15 mouse cellular contexts compared by ENCODE assay signal in the genomic region with DNA sequence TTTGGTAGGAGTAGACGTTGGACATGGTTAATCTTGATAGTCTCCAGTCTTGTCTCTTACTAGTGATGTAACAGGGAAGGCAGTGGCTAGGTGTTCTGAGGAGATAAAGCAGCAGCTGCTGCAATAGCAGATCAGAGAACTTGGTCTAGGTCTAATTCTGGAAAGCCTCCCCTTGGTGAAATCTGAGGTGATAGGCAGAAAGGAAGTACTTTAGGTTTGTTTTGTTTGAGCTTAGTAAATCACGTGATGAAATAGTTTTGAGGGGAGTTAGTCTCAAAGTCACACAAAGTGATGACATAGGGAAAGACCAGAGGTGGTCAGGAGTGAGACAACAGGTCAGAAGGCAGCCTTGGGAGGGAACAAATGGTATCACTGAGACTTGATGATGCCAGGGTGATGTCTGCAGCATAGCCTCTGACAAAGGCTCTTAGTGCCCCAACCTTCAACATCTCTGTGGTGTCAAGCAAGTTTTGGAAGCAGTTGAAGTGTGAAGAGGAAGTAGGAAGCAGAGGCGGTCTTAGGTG. TPM values are rescaled to one million over a fixed set of nuclear protein-coding genes. Genes with fewer than 3 reads are reported as not detected.
DNase-seq lines count a peak whose midpoint lies in the region; ATAC-seq and TF ChIP-seq lines count a peak whose summit lies in the region.
"Had no signal": no experiment of that assay in that cellular context is flagged by ENCODE, and none has a peak within 500 bp of the region (broad histone marks: within the 10 kb centered on the region; RNA-seq: fewer than 3 reads in every experiment).

No protein-coding gene starts in this region.

- H3K9me3 ChIP-seq in liver, postnatal 0 days (ENCODE audit: low read length): no peaks in the 10 kb centered on the region

- peaks cover 62% of the 10 kb centered on the region for H3K4me1 ChIP-seq in liver, postnatal 0 days (ENCODE audit: insufficient read depth)

- H3K27ac ChIP-seq in liver, postnatal 0 days (ENCODE audit: low read depth): peak overlapping the region; percentile 35; the same call in 1 of the 2 replicates
- H3K27ac ChIP-seq: layer of hippocampus, adult 2 months had no signal

- TF ChIP-seq EP300 in liver, postnatal 0 days (IDR thresholded peaks at IDR 0.05; ENCODE audit: low read depth): peak; percentile 86

- 18% methylated on average over 3 of the region's 3 CpGs for WGBS in liver, postnatal 0 days (ENCODE audit: insufficient replicate concordance)

- peak; percentile 26 for DNase-seq in thymus, postnatal 0 days (ENCODE audit: low spot score)
- no peak for DNase-seq in thymus, postnatal 10 days (ENCODE audit: low spot score in 2 of 2)
- DNase-seq in liver, postnatal 0 days: no peak
- no peak for DNase-seq in cerebellum, adult 18-20 months
- no peak for DNase-seq in layer of hippocampus, postnatal 36 days
- no peak for DNase-seq in adrenal gland, adult 8-10 months
- no peak for DNase-seq in left cerebral cortex, adult 9 months (ENCODE audit: low spot score in 2 of 2)
- DNase-seq: heart, postnatal 4 days; kidney, adult 18-20 months; lung, postnatal 36 days; retina, postnatal 1 day; thymus, postnatal 25 days had no signal

- H3K36me3 ChIP-seq in liver, postnatal 0 days (replicated peaks; ENCODE audit: insufficient read depth, low read length): peaks cover 4% of the 10 kb centered on the region; the same call in 1 of the 2 replicates

- ATAC-seq in erythroblast, adult 5-6 weeks (replicated peaks; ENCODE audit: low FRiP score, poor library complexity, severe bottlenecking): peak; percentile 83
- peak; percentile 75 for ATAC-seq in liver, postnatal 0 days

- no peak for TF ChIP-seq CTCF in liver, postnatal 0 days (IDR thresholded peaks at IDR 0.05; ENCODE audit: low read depth)

- no peak overlapping the region for H3K9ac ChIP-seq in liver, postnatal 0 days (replicated peaks)

- H3K27me3 ChIP-seq in liver, postnatal 0 days (ENCODE audit: insufficient read depth, low read length): no peaks in the 10 kb centered on the region

- H3K4me2 ChIP-seq in liver, postnatal 0 days (ENCODE audit: low read depth, low read length): peak overlapping the region; percentile 20

- no peak overlapping the region for H3K4me3 ChIP-seq in liver, postnatal 0 days (ENCODE audit: low read depth, low read length)
- H3K4me3 ChIP-seq: layer of hippocampus, adult 2 months; myocyte had no signal

RNA-seq across cellular contexts. Expression of gene Zfp592, which starts 11.1 kb away (rescaled TPM):
- polyA plus RNA-seq in thymus, postnatal 0 days (2015; fragmentation: Nextera tagmentation; extraction: Ambion mirVana): 11.9 and 13.1 TPM in 2 replicates
- total RNA-seq in erythroblast, adult 5-6 weeks (2015; ENCODE audit: low replicate concordance): 9.4 and 10.4 TPM in 2 replicates
- 13.8 and 17.7 TPM in 2 replicates for total RNA-seq in erythroblast, adult 5-6 weeks (2017; ENCODE audit: low replicate concordance)
- polyA plus RNA-seq in liver, postnatal 0 days (2015; fragmentation: Nextera tagmentation; extraction: Ambion mirVana): 3.1 and 4.3 TPM in 2 replicates
- 10 to 100 TPM; 19.3 to 26.4 TPM for total RNA-seq in layer of hippocampus, postnatal 36 days (2021)
- total RNA-seq in adrenal gland, adult 8-10 months (2022): 10 to 100 TPM; 21.2 to 31.7 (median 26.4) TPM

RNA-seq across cellular contexts. Expression of gene Alpk3, which starts 52.8 kb away (rescaled TPM):
- 0.33 and 0.47 TPM in 2 replicates for polyA plus RNA-seq in thymus, postnatal 0 days (2015; fragmentation: Nextera tagmentation; extraction: Ambion mirVana)
- total RNA-seq in erythroblast, adult 5-6 weeks (2015; ENCODE audit: low replicate concordance): not detected in 2 replicates
- total RNA-seq in erythroblast, adult 5-6 weeks (2017; ENCODE audit: low replicate concordance): 0.14 TPM in 1 of 2 replicates, not detected in the other
- polyA plus RNA-seq in liver, postnatal 0 days (2015; fragmentation: Nextera tagmentation; extraction: Ambion mirVana): 0.08 and 0.26 TPM in 2 replicates
- total RNA-seq in layer of hippocampus, postnatal 36 days (2021): under 1 TPM; 0.46 to 0.62 TPM
- under 1 TPM; 0.12 to 0.24 (median 0.19) TPM for total RNA-seq in adrenal gland, adult 8-10 months (2022)

RNA-seq across cellular contexts. Expression of gene Sec11a, which starts 57.0 kb away (rescaled TPM):
- 193 and 208 TPM in 2 replicates for polyA plus RNA-seq in thymus, postnatal 0 days (2015; fragmentation: Nextera tagmentation; extraction: Ambion mirVana)
- total RNA-seq in erythroblast, adult 5-6 weeks (2015; ENCODE audit: low replicate concordance): 65.3 and 70.2 TPM in 2 replicates
- total RNA-seq in erythroblast, adult 5-6 weeks (2017; ENCODE audit: low replicate concordance): 65.7 and 80.3 TPM in 2 replicates
- polyA plus RNA-seq in liver, postnatal 0 days (2015; fragmentation: Nextera tagmentation; extraction: Ambion mirVana): 82.0 and 89.4 TPM in 2 replicates
- total RNA-seq in layer of hippocampus, postnatal 36 days (2021): 10 to 100 TPM; 52.5 to 59.6 TPM
- total RNA-seq in adrenal gland, adult 8-10 months (2022): 100 to 1,000 TPM in 3 of 4 experiments, 10 to 100 TPM in 1; 90.9 to 110 (median 105) TPM
